Mouse (Mus musculus) forelimb bud, embryonic 11.5 days (tissue): ENCODE results near the gene Fgf9.

ENCODE experiments used
- DNase-seq: peaks from one replicate; pipeline ENCODE4 v3.0.0-alpha.2; 2012; ENCODE audit warnings: low read depth, low spot score

Gene Fgf9

GRCm38 (mm10) chr14:58089486-58089885 lies 19.1 kb downstream of the Fgf9 start:
- no peak for DNase-seq

- DNase-seq: no peak
Observed at GRCm38 (mm10) chr14:58091321-58091720, 21.0 kb downstream of the Fgf9 start.

- DNase-seq: no peak
Observed at GRCm38 (mm10) chr14:58099599-58099998, 29.3 kb downstream of the Fgf9 start.

GRCm38 (mm10) chr14:58101298-58101697 lies 31.0 kb downstream of the Fgf9 start:
- no peak for DNase-seq

GRCm38 (mm10) chr14:58104266-58104665 lies 33.9 kb downstream of the Fgf9 start:
- DNase-seq: no peak

- DNase-seq: no peak
Observed at GRCm38 (mm10) chr14:58105596-58105995, 35.2 kb downstream of the Fgf9 start.

GRCm38 (mm10) chr14:58109601-58110000 lies 39.3 kb downstream of the Fgf9 start:
- DNase-seq: no peak

- no peak for DNase-seq
Observed at GRCm38 (mm10) chr14:58111562-58111961, 41.2 kb downstream of the Fgf9 start.

GRCm38 (mm10) chr14:58112341-58112740 lies 42.0 kb downstream of the Fgf9 start:
- no peak for DNase-seq

- no peak for DNase-seq
Observed at GRCm38 (mm10) chr14:58113180-58113579, 42.8 kb downstream of the Fgf9 start.

GRCm38 (mm10) chr14:58114146-58114545 lies 43.8 kb downstream of the Fgf9 start:
- no peak for DNase-seq

GRCm38 (mm10) chr14:58124625-58125024 lies 54.3 kb downstream of the Fgf9 start:
- DNase-seq: no peak

- no peak for DNase-seq
Observed at GRCm38 (mm10) chr14:58126508-58126907, 56.2 kb downstream of the Fgf9 start.

GRCm38 (mm10) chr14:58139506-58140055 lies 69.2 kb downstream of the Fgf9 start:
- no peak for DNase-seq

- DNase-seq: no peak
Observed at GRCm38 (mm10) chr14:58149637-58150470, 79.5 kb downstream of the Fgf9 start.

- DNase-seq: no peak
Observed at GRCm38 (mm10) chr14:58150471-58150855, 80.1 kb downstream of the Fgf9 start.

GRCm38 (mm10) chr14:58152110-58152509 lies 81.8 kb downstream of the Fgf9 start:
- DNase-seq: peak; percentile 71

- DNase-seq: peak; percentile 58
Observed at GRCm38 (mm10) chr14:58153470-58154416, 83.4 kb downstream of the Fgf9 start.

GRCm38 (mm10) chr14:58160624-58161023 lies 90.3 kb downstream of the Fgf9 start:
- DNase-seq: no peak
